Mouse (Mus musculus) myocyte (in vitro differentiated cells): Measurements from ENCODE around the gene Gon7. TPM values are rescaled to one million over a fixed set of nuclear protein-coding genes. Genes with fewer than 3 reads are reported as not detected.

Experiments used
- H3K27me3 ChIP-seq: one replicate; pipeline ENCODE4 v1.6.1; 2011; ENCODE audit not compliant: control insufficient read depth, insufficient read depth, insufficient read length
- H3K36me3 ChIP-seq: one replicate; pipeline ENCODE4 v1.6.1; 2011; ENCODE audit not compliant: control insufficient read depth, insufficient read depth
- H3K4me2 ChIP-seq: one replicate; pipeline ENCODE4 v1.6.1; 2011; ENCODE audit warnings: low read depth, control low read depth
- H3K4me3 ChIP-seq: one replicate; pipeline ENCODE4 v1.5.1; 2011; ENCODE audit warnings: mild to moderate bottlenecking, control low read depth, moderate library complexity
- H3K79me2 ChIP-seq: one replicate; pipeline ENCODE4 v1.6.1; 2011; ENCODE audit not compliant: control insufficient read depth, insufficient read depth
- H3ac ChIP-seq: one replicate; pipeline ENCODE4 v1.6.1; 2011; ENCODE audit not compliant: control insufficient read depth, insufficient read length
- CEBPB ChIP-seq: IDR thresholded peaks from 2 replicates; pipeline ENCODE4 v1.6.1; 2011; ENCODE audit warnings: mild to moderate bottlenecking, moderate library complexity; ENCODE audit not compliant: poor library complexity, insufficient read depth, severe bottlenecking
- E2F4 ChIP-seq: IDR thresholded peaks from one replicate; pipeline ENCODE4 v1.6.1; 2011; ENCODE audit warnings: mild to moderate bottlenecking, control low read depth, moderate library complexity; ENCODE audit not compliant: insufficient read depth
- MAX ChIP-seq: IDR thresholded peaks from one replicate; pipeline ENCODE4 v1.6.1; 2011; ENCODE audit warnings: low read depth, mild to moderate bottlenecking, control low read depth
- MYOD1 ChIP-seq, 3 experiments: IDR thresholded peaks; one replicate each; pipeline ENCODE4 v1.6.1; 2011; ENCODE audit warnings: control low read depth in 2 of 3, low read depth in 2 of 3, mild to moderate bottlenecking in 2 of 3, moderate library complexity in 1 of 3; ENCODE audit not compliant: insufficient read length in 2 of 3, control insufficient read depth in 1 of 3
- MYOG ChIP-seq, 3 experiments: IDR thresholded peaks; one replicate each; pipeline ENCODE4 v1.6.1; 2011; ENCODE audit warnings: control low read depth in 2 of 3, low read depth in 2 of 3, mild to moderate bottlenecking in 2 of 3; ENCODE audit not compliant: insufficient read length in 2 of 3, control insufficient read depth in 1 of 3, insufficient read depth in 1 of 3
- POLR2A ChIP-seq: IDR thresholded peaks from one replicate; pipeline ENCODE4 v1.6.1; 2011; ENCODE audit warnings: low read depth, mild to moderate bottlenecking, control low read depth, moderate library complexity; ENCODE audit not compliant: insufficient read length
- POLR2AphosphoS2 ChIP-seq: IDR thresholded peaks from one replicate; pipeline ENCODE4 v1.6.1; 2011; ENCODE audit warnings: low read depth, control low read depth; ENCODE audit not compliant: insufficient read length
- REST ChIP-seq: IDR thresholded peaks from one replicate; pipeline ENCODE4 v1.6.1; 2011; ENCODE audit warnings: mild to moderate bottlenecking, control low read depth, moderate library complexity; ENCODE audit not compliant: insufficient read depth, insufficient read length
- SRF ChIP-seq: IDR thresholded peaks from one replicate; pipeline ENCODE4 v1.6.1; 2011; ENCODE audit warnings: low read depth; ENCODE audit not compliant: control insufficient read depth, insufficient read length
- TCF12 ChIP-seq: IDR thresholded peaks from one replicate; pipeline ENCODE4 v1.6.1; 2011; ENCODE audit warnings: mild to moderate bottlenecking, control low read depth; ENCODE audit not compliant: poor library complexity, insufficient read depth, severe bottlenecking
- TCF3 ChIP-seq: IDR thresholded peaks from one replicate; pipeline ENCODE4 v1.6.1; 2011; ENCODE audit warnings: low read depth, control low read depth; ENCODE audit not compliant: insufficient read length
- USF1 ChIP-seq: IDR thresholded peaks from one replicate; pipeline ENCODE4 v1.6.1; 2011; ENCODE audit warnings: low read depth, mild to moderate bottlenecking, control low read depth, moderate library complexity
- polyA plus RNA-seq: library from polyadenylated mRNA; unstranded; fragments of >200 nt; fragmentation: generic; extraction: Trizol; gene quantifications from one replicate; pipeline ENCODE4 v1.2.1, GENCODE M21; 2012; ENCODE audit warnings: missing spikeins

Gene Gon7
- polyA plus RNA-seq, 1 experiment = 9.7 TPM

DNA sequence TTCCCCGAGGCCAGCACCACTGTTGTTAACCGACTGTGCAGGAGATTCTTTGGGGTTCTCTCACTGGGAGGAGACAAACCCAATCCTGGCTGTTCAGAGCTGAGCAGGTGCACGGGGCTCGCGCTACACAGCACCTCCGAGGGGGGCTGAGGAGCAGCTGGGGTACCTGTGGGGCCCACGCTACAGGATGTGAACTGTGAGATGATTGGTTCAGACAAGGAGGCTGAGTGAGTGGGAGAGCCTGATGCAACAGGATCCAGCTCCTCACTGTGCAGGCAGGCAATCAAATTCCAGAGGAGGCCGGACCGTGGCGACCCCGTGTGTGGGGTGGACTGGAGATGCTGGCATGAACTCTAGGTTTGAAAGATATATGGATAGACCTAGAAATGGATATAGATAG, 35.2 kb downstream of the Gon7 start:
- no peaks in the 10 kb centered on the region for H3K27me3 ChIP-seq
- no peaks in the 10 kb centered on the region for H3K36me3 ChIP-seq
- no peaks in the 10 kb centered on the region for H3K79me2 ChIP-seq
- H3K4me3 ChIP-seq = no peak overlapping the region
- TF ChIP-seq POLR2A (no peak), POLR2AphosphoS2 (no peak), CEBPB (no peak), USF1 (no peak), SRF (no peak), E2F4 (no peak), REST (no peak), TCF12 (no peak), MAX (no peak), TCF3 (no peak), MYOG (IDR thresholded peaks at IDR 0.05; ENCODE audit: control insufficient read depth in 1 of 3, insufficient read depth in 1 of 3, insufficient read length in 2 of 3, low read depth in 2 of 3) (no peak), MYOD1 (IDR thresholded peaks at IDR 0.05; ENCODE audit: control insufficient read depth in 1 of 3, insufficient read length in 2 of 3, low read depth in 2 of 3) (no peak)
- H3K4me2 ChIP-seq = no peak overlapping the region
- no peak overlapping the region for H3ac ChIP-seq

DNA sequence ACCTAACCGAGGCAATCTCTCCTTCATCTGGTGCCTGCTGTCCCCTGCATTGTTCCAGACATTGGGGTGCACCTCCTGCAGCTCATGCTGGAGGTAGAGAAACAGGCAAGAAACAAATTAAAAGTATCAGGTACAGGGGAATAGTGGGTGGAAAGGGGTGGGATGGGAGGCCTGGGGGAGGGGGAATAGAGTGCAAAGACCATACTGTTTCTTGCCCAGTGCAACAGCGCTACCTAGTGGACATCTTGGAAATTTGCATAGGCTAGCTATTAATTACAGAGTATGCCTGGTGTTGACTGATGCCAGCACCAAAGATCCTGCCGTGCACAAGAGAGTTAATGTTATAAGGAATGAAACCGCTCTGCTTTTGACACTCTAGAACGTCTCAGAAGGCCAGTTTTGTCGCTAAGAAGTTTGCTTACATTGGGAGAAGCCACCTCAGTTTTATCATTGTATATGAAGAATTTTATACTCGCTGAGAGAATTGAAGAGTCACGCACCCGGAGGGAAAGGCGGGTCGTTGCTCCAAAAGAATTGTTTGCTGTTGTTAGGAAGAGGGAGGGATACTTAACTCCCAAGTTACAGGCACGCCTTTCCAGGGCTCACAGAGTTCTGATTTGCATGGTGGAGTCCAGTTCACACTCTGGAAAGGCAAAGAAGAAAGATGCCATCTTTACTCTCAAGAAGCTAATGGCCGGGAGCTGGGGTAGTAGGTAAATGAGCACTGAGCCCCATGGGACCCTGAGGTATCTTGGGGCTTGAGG, 37.9 kb downstream of the Gon7 start:
- no peak overlapping the region for H3ac ChIP-seq
- no peak for TF ChIP-seq TCF3
- no peak for TF ChIP-seq USF1
- TF ChIP-seq REST = no peak
- TF ChIP-seq E2F4 = no peak
- TF ChIP-seq POLR2A = no peak
- no peak for TF ChIP-seq POLR2AphosphoS2
- TF ChIP-seq MAX = no peak
- no peak for TF ChIP-seq MYOG (IDR thresholded peaks at IDR 0.05; ENCODE audit: control insufficient read depth in 1 of 3, insufficient read depth in 1 of 3, insufficient read length in 2 of 3, low read depth in 2 of 3)
- TF ChIP-seq MYOD1 (IDR thresholded peaks at IDR 0.05; ENCODE audit: control insufficient read depth in 1 of 3, insufficient read length in 2 of 3, low read depth in 2 of 3) = no peak
- no peak for TF ChIP-seq TCF12
- TF ChIP-seq CEBPB = no peak
- TF ChIP-seq SRF = no peak
- H3K4me3 ChIP-seq = no peak overlapping the region
- H3K79me2 ChIP-seq = no peaks in the 10 kb centered on the region
- no peaks in the 10 kb centered on the region for H3K27me3 ChIP-seq
- no peaks in the 10 kb centered on the region for H3K36me3 ChIP-seq
- no peak overlapping the region for H3K4me2 ChIP-seq

DNA sequence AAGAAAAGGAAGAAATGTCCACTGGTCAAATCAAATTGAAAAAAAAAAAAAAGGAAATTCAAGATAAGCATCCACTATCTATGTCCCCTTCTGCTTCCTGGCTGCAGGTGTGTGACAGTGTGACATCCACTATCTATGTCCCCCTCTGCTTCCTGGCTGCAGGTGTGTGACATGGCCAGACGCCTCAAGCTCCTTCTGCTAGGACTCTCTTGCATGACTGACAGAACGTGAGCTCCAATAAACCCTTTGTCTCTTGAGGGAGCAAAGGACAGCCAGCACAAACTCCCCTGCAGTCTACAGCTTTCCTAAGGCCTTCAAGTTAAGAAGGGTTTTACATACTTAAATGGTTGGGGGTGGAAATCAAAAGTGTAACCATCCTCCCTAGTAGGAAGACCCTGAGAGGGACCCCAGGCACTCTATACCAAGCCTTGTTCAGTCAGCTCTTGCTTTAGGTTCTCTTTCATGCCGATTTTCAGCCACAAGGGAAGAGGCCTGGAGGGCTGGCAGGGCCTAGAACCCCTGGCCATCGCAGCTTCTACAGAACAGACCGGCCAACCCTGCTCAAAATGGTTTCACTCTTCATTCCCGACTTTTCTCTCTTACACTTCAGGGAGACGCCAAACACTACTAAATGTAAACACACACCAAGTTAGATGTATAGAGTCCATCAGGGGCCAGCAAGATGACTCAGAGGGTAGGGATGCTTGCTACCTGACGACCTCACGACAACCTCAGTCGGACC, 42.8 kb downstream of the Gon7 start:
- H3K4me2 ChIP-seq = no peak overlapping the region
- H3K79me2 ChIP-seq = no peaks in the 10 kb centered on the region
- no peak overlapping the region for H3K4me3 ChIP-seq
- no peaks in the 10 kb centered on the region for H3K36me3 ChIP-seq
- no peaks in the 10 kb centered on the region for H3K27me3 ChIP-seq
- no peak overlapping the region for H3ac ChIP-seq
- TF ChIP-seq CEBPB = no peak
- TF ChIP-seq E2F4 = no peak
- no peak for TF ChIP-seq MYOG (IDR thresholded peaks at IDR 0.05; ENCODE audit: control insufficient read depth in 1 of 3, insufficient read depth in 1 of 3, insufficient read length in 2 of 3, low read depth in 2 of 3)
- no peak for TF ChIP-seq TCF3
- TF ChIP-seq MYOD1 (IDR thresholded peaks at IDR 0.05; ENCODE audit: control insufficient read depth in 1 of 3, insufficient read length in 2 of 3, low read depth in 2 of 3) = no peak
- no peak for TF ChIP-seq POLR2AphosphoS2
- no peak for TF ChIP-seq MAX

DNA sequence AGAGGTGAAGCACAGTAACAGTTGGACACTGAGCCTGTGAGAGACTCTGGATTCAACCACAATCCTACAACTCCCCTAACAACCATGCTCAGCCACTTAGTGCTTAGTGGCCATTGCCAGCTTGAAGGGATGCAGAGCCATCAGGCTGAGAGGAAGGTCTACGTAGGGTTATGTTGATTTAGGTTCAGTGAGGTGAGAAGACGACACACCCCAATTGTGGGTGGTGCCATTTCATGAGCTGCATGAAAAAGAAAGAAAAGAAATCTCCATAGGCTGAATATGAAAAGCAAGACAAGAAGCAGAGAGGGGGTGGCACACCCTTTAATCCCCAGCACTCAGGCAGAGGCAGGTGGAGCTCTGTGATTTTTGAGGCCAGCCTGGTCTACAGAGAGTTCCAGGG, 43.5 kb downstream of the Gon7 start:
- Histone ChIP-seq H3K36me3 (no peaks in the 10 kb centered on the region), H3K27me3 (no peaks in the 10 kb centered on the region), H3K79me2 (no peaks in the 10 kb centered on the region), H3K4me2 (no peak overlapping the region), H3ac (no peak overlapping the region), H3K4me3 (no peak overlapping the region)
- TF ChIP-seq MYOD1 (IDR thresholded peaks at IDR 0.05; ENCODE audit: control insufficient read depth in 1 of 3, insufficient read length in 2 of 3, low read depth in 2 of 3) (no peak), MYOG (IDR thresholded peaks at IDR 0.05; ENCODE audit: control insufficient read depth in 1 of 3, insufficient read depth in 1 of 3, insufficient read length in 2 of 3, low read depth in 2 of 3) (no peak), E2F4 (no peak), TCF12 (no peak), POLR2A (no peak)
